Mouse (Mus musculus) right cerebral cortex, postnatal 14 days (tissue): ENCODE measurements at regions not wholly inside any gene's neighbourhood (a gene's known extent, or its start where the extent isn't known, plus 50 kb on each side); places are given as distances from the start of the nearest gene placed in this dataset.

ENCODE experiments used
- DNase-seq: peaks from one replicate; pipeline ENCODE4 v3.0.0; 2022

DNA sequence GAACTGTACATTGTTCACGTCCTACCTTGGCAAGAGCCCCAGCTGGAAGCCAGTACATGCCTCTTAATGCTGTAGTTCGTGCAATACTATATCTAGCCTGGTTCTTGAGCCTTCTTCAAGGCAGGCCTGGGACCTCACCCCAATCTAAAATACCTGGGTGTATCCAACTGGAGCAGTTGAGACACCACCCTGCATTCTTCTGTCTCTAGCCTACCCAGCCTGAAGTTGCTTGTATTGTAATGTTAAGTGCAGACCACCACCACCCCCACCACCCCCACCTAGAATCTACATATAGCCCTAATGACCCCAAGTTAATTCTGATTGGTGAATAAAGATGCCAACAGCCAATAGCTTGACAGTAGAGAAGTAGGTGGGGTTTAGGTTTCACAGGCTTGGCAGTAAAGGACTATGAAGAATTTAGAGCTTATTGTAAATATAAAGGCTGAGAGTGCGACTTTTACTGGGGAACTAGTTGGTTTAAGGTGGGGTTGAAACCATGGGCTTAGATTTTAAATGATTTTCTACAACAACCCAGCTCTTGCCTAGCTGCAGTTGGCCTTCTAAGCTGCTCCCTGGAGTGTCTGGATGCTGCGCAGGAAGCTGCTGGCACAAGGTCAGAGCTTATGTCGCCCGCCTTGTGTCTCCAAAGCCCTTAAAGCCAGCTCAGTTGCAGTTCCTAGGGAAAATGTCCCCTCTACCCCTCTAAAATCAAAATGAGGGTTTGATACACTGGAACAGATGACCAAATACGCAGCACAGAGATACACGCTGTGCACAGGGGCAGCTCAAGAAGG is 109.2 kb downstream of the Tmem17 start:
- no peak for DNase-seq

DNA sequence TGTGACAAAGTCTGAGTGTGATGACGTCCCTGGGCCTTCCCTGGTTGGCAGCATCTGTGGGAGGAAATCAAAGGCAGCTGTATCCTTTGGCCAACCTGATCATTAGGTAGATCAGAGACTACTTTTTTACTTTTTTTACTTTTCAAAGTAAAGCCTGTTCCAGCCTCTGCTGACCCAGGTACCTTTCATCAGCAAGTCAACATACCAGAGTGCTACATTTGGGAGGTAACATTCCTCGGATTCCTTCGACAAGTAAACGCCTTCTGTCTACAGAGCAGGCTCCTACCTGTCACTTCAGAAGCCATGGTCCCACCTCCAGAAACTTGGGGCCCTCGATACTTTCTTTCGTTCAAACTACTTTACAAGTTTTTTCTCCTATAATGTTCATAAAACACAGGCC is 110.0 kb downstream of the Tmem17 start:
- no peak for DNase-seq

DNA sequence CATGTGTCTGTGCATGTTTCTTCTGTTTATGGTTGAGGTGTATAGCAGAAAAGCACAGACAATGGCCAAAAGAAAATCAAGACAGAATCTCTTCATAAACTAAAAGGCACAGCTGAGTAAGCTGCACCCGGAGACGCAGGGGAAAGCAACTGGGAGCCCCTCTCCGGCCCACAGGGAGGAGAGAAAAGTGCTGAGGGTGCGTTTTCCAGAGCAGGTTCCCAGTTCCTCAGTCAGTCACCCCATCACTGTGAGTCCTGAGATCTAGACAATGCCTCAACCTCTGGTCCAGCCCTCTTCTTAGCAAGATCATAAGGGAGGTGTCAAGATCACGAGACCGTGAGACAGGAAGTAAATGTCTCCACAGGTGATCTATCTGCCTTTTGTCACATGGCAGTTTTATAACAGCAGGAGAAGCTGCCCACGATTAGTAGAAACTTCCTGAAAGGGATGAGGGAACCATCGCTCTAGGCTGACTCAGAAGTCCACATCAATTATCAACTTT is 110.7 kb downstream of the Tmem17 start:
- DNase-seq: no peak

DNA sequence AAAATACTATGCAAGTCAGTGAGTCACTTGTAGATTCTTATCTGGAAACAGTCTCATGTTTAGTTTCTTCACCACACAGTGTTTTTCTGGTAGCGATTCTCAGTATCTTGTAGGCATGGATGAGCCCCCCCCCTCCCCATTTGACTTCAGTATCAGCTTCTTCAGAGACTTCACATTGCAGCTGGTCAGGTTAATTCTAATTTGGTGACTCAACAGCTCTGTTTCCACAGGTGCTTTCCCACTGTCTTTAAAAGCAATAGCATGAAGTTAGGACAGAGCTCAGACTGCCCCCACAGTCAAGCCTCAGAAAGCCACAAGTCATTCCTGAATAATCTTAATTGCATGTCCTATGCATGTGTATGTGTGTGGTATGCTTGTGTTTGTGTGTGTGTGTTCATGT is 114.5 kb downstream of the Tmem17 start:
- no peak for DNase-seq

DNA sequence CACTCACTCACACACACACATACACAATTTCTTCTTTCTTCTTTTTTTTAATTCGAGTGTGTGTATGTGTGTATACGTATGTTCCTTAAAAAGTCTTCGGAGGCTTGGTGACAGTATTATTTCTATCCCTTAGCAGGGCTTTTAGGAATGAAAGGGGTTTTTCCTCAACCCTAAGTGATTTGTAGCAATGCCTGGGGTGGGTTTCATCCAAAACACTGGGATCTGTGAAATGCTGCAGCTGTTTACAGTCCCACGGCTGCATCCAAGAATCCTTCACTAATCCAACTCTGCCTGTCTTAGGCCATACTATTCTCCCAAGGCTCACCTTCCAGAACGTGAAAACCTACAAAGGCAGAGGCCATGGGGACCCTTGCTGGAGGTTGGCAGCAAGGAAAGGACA is 116.6 kb downstream of the Tmem17 start:
- no peak for DNase-seq

DNA sequence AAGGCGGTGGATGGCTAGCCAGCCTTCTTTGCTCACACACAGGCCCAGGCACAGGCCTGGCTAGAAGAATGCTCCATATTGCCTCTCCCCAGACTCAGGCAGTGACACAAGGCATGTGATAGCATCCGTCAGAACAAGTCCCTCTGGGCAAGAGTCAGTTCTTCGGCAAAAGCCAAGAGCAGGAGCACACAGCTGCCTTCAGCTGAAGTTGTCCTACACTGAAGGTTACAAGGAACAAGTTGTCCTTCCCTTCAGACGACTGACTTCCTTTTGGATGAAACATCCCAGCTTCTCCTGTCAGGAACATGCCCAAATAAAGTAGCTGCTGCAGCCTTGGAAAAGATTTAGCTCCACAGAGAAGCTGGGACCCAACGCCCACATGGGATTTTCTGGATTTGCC is 117.1 kb downstream of the Tmem17 start:
- DNase-seq: no peak

DNA sequence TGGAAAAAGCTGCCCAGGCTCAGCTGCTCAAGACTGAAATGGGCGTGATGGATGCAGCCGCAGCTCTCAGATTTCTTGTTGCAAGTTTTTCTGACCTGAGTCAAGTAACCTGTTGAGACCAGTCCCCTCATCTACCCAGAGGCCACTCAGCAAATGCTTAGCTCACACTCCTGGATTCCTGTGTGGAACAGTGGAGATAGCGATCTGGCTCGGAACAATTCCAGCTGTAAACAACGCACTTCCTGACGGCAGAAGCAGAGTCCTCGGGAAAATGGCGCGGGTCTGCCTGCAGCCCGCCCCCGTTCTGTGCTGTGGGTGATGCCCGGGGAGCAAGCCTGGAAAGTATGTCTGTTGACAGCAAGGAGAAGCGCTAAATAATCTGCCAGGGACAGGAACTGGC is 117.7 kb downstream of the Tmem17 start:
- DNase-seq: no peak

DNA sequence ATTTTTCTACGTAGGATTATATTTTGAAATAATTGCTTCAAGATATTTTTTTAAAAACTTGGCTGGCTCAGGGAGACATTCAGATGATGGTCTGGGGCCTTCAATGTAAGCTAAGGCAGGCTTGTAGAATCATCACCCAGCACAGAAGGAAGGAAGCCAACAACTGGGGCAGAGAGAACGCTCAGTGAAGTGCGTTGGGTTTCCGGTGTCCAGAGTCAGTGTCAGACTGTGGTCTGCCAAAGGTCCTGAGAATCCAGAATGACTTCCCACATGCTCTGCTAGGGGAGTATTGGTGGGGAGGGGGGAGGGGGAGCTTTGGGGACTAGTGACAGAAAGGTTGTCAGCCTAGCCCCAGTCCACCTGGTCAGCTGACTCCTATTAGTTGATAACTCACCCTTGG is 118.1 kb downstream of the Tmem17 start:
- no peak for DNase-seq

DNA sequence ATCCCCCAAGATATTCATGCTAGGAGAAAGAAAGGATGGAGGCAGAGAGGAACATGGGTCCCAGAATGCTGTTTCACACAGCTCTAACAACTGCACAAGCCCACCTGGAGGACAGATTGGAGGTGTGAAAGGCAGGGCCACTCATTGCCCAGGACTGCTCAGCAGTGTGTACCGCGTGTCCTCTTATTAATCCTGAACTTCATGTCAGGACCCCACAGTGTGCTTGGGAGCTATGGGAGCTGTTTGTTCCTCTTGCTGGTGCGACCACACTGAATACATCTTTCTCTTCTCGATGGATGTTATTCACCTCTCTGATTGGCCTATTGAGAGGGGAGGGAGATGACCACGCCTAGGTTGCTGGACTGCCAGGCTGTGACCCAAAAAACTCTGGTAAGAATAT is 119.1 kb downstream of the Tmem17 start:
- no peak for DNase-seq

DNA sequence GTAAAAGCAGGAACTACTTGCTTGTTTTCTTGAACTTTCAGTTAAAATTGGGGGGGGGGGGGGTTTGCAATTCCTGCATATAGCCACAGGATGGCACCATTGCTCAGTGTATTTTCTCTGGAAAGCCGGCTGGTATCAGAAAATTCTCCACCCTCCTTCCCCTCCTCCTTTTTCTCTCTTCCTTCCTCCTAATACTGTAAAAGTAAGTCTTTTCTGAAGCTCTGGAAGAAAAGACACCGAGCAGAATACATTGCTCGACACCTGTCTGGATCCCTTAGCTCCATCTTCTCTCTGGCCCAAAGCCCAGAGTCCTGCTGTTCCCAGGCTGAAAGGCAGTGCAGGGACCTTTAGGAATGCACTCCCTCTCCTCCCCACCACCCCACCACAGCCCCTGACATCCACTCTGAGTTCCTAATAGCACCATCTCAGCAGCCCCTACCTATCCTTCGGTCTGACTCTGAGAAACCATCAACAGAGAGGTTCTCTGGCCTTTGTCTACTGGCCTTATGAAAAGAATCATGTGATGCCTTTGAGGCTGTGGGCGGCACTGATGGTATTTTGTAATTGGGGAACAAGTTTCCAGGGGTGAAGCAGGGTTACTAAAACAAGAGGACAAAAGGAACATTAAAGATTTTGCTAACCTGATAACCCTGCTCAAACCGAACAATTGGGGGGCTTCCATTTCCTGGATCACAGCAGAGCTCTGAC is 119.9 kb downstream of the Tmem17 start:
- no peak for DNase-seq

DNA sequence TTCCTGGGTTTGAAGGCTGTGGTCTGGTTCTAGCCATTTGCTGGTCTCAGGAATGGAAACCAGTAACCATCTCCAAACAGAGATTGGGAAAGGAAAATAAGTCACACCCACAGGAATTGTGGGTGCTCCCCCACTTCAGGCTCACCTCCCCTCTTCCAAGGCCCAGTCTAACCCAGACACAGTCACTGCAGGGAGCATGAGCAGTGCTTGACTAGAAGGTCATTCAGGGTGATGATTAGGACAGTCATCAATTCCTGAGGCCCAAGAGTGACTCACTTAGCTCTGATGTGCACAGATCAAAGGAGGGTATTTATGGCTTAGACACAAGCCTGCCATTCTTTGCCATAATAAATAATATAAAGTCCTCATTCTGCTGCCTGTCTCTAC is 120.4 kb downstream of the Tmem17 start:
- no peak for DNase-seq

DNA sequence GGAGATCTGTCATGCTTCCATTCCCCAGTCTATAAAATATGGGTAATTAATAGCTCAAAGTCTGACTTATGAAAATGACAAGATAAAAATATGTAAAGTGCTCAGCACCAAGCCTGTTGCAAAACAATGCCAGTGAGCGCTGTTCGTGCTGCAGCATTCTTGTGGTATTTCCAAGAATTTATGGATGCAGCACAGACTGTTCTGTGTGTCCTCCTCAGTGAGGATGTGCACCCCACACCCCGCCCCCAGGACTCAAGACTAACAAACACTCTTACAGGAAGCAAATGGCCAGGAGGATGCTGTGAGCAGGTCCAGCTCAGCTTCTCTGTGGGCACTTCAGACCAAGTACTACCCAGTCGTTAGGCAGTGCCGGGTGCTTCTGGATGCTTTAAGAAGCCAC is 121.1 kb downstream of the Tmem17 start:
- no peak for DNase-seq

DNA sequence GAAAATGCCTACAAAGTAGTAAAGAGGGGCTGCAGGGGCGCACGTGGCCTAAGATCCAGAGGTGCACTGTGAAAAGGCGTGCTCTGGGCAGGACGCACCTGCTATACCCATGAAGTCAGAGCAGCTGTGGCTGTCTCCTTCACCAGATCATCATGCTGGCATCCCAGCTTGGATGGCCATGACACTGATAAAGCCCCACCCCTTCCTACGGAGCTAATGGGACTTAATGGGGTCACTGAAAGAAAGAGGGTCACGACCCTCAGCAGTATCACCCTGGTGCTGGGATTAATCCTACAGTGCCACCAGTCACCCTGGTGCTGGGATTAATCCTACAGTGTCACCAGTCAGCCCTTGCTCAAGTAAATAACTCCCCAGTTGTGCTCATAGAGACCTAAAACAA is 122.1 kb downstream of the Tmem17 start:
- no peak for DNase-seq

DNA sequence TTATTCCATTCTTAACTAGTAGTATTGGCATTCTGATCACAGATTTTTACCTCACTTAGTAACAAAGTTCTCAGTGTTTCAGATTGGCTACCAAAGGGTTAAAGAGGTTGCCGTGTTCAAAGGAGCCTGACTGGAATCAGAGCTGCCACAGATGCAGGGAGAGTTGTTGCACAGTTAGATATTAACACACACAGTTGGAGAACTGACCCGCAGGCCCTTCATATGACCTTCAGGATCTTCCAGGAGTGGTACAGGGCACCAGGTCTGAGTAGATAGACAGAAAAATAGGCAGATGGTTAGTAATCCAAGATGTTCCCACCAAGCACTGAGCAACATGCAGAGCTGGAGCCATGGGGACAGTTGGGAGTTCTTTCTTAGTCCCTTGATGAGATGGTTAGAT is 123.1 kb downstream of the Tmem17 start:
- DNase-seq: no peak

DNA sequence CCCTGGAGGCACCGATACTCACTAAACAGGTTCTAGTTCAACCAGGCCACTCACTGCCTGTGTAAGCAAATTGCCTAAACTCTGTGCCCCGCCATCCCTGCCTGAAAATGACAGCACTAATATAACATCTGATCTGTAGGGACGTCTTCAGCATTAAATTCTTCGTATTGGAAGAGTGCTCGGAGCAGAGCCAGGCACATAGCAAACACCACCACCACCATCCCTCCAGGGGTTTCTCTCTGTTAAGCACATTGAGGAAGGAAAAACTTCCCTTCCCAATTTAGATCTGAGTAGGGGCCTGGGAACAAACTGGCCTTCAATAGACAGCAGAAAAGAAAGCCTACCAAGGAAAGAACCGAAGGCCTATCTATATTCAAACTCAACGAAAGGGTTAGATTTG is 124.4 kb downstream of the Tmem17 start:
- no peak for DNase-seq

DNA sequence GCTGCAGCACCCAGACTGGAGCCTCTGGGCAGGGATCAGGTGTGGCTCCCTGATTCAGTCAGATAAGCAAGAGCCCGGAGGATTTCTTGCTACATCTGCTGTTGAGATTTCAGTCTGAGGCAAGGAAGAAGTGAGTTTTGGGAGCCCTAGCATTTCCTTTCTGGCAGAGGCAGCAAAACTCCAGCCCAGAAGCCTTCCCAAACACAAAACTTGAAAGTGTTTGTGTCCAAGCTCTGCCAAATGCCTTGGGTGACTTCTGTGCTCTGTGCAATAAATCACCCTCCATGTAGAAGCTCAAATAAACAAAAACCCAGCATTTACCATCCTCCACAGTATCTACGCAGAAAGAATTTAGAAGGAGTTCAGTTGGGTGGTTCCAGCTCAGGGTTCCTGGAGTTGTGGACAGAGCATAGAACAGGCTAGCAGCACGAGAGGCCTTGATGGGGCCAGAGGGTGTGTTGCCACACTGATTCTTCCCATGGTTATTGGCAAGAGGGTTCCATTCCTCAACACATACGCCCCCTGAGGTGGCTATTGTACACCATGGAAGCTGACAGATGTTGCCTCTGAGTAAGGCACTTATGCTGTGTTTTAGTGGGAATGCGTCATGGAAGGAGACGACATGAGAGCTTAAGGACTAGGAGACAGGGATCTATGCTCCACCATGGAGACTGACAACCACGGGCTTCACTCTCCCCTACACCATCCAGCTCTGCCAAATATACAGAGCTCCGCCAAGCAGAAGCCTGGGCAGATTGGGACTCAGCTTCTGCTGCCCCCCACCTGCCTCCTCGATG is 125.1 kb downstream of the Tmem17 start:
- no peak for DNase-seq

DNA sequence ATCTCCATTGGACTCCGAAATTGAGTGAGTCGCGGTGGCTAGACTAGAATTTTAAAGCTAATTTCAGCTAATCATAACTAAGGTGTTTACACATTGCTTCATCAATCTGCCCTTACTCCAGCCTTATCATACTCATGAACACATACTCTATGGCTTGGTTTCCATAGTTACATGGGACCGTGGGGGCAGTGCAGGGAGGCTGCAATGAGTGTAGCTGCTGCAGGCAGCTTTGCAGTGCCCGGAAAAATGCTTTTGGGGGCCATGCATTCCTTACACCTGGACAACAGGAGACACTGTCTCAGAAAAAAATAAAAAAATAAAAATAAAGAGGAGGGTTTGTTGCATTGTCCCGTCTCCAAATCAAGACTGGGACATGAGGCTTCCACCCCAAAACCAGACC is 126.3 kb downstream of the Tmem17 start:
- peak; percentile 39 for DNase-seq

DNA sequence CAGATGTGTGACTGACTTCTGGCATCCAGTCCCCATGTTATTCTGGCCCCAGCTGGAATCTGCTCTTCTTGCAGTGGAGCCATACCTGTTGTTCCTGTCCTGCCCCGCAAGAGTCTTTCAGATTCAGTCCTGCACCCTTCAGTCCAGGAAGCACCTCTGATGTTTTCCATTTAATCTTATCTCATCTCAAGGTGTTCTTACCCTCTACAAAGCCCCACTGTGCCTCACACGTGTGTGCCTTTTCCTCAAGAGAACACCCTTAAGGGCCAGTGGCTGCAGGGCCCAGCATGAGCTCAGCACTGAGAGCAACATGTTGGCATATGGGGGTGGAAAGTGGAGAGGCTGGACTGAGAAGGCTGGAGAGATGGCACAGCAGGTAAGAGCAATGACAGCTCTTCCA is 126.8 kb downstream of the Tmem17 start:
- DNase-seq: no peak

DNA sequence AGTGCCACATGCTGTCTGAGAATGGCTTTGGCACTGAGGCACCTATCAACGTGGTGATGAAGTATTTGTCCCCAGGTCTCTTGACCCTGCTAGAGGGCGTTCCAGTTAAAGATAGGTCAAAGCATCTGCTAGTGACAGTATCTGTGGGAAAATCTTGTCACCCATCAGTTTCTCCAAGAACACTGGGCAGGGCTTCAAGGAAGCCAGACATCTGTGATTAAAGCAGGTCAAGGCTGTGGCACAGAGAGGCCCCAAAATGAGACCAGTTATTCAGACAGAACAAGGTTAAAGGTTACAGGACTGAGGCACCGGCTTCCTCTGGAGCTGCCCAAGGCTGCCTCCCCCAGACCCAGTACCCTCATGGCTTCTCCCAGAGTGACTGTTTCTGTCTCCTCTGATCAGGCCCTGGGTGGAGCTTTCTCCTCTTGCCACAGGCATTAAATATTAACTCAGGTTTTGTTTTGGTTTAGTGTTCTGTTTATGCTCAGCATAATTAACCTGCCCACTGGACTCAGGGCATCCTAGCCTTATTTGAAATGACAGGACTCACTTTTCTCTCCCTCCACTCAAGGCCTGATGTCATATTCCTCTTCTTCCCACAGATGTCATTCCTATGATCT is 128.6 kb downstream of the Tmem17 start:
- DNase-seq: no peak

DNA sequence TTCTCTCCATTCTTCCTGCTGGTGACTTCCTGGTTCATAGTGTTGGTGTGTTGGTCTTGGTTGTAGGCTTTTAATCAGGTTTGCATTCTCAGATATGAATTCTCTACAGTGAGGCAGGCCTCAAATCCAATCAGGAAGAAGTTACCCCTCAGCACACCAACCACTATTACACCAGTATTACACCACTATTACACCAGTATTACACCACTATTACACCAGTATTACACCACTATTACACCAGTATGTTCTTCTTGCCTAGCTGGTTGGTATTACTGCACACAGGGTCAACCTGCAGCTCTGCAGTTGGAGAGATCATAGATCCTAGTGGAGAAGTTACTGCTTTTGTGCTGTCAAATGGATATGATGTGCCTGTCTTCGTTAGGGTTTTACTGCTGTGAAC is 129.6 kb downstream of the Tmem17 start:
- no peak for DNase-seq

DNA sequence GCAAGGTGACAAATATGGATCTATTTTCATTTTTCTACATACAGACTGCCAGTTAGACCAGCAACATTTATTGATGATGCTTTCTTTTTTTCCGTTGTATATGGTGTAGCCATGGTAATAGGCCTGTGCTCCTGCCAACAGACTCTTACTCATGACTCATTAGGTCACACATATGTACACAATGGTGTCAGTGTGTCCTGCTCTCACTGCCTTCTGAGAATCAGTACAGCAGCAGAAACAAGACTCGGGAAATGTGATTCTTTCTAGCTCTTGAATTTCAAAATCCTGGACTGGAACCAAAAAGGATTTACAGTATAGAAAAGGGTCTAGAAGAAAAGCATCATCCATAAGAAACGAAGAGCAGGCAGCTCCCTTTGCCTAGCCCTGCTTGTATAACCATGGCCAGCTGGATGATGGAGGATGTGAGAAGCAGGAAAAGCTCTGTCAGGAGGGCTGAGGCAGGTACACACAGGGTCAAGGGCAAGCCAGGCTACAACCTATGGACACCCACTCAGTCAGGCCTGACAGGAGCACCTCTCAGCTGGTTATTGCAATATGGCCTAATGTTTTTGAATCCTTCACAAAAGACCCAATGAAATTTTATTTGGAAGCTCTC is 132.2 kb downstream of the Tmem17 start:
- no peak for DNase-seq

DNA sequence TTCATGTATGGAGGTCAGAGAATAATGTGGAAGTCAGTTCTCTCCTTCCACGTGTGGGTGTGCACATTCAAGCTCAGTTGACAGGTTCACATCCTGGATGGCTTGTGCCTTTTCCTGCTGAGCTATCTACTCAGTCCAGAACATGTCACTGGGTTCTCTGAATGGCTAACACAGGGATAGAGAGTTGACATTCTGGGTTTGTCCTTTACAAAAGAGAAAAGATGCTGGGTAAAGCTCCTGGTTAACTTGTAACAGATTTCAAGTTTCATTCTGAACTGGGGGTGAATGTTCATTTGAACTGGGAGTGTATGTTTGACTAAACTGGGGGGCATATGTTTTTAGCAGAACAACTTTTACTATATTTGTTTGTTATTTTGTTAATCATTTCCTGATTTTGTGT is 133.0 kb downstream of the Tmem17 start:
- DNase-seq: no peak
